Mouse (Mus musculus): ENCODE measurements around the gene Tmem258. TPM values are rescaled to one million over a fixed set of nuclear protein-coding genes. Genes with fewer than 3 reads are reported as not detected.
A peak's percentile ranks its signal among the peaks of the same experiment; 100 is the strongest.

Gene Tmem258
- polyA plus RNA-seq, 1 experiment from 2014 or later = 349 TPM

GRCm38 (mm10) chr19:10221585-10221984 is 17.8 kb downstream of the Tmem258 start:
- DNase-seq (ENCODE audit: low spot score) = no peak
- Histone ChIP-seq H3K27me3 (ENCODE audit: control insufficient read depth, insufficient read depth, low read length) (no peaks in the 10 kb centered on the region), H3K36me3 (ENCODE audit: control insufficient read depth, insufficient read depth, low read length) (no peaks in the 10 kb centered on the region)

GRCm38 (mm10) chr19:10222656-10223055 is 18.8 kb downstream of the Tmem258 start:
- no peak overlapping the region for H3K4me2 ChIP-seq (replicated peaks; ENCODE audit: low read depth, low read length)
- WGBS = 55% methylated on average over 8 of the region's 8 CpGs
- H3K36me3 ChIP-seq (ENCODE audit: control insufficient read depth, insufficient read depth, low read length) = no peaks in the 10 kb centered on the region
- H3K27me3 ChIP-seq (ENCODE audit: control insufficient read depth, insufficient read depth, low read length) = no peaks in the 10 kb centered on the region
- no peak overlapping the region for H3K9ac ChIP-seq (ENCODE audit: low read depth, low read length)
- DNase-seq (ENCODE audit: low spot score) (no peak), ATAC-seq (ENCODE audit: low FRiP score) (no peak)
- 0 out of 2 replicates have a peak, but pooled peaks cover 2% of the 10 kb centered on the region for H3K4me1 ChIP-seq (replicated peaks; ENCODE audit: control insufficient read depth, insufficient read depth, low read length)
- H3K9me3 ChIP-seq (ENCODE audit: control insufficient read depth, low read length) = no peaks in the 10 kb centered on the region
- H3K27ac ChIP-seq (ENCODE audit: low read depth, low read length) = no peak overlapping the region
- no peak overlapping the region for H3K4me3 ChIP-seq (ENCODE audit: low read depth, low read length)

More at GRCm38 (mm10) chr19:10221585-10221984, 17.8 kb downstream of the Tmem258 start:
- Histone ChIP-seq H3K4me2 (replicated peaks; ENCODE audit: low read depth, low read length) (no peak overlapping the region), H3K9ac (ENCODE audit: low read depth, low read length) (no peak overlapping the region), H3K27ac (ENCODE audit: low read depth, low read length) (no peak overlapping the region), H3K9me3 (ENCODE audit: control insufficient read depth, low read length) (no peaks in the 10 kb centered on the region), H3K4me1 (replicated peaks; ENCODE audit: control insufficient read depth, insufficient read depth, low read length) (0 out of 2 replicates have a peak, but pooled peaks cover 2% of the 10 kb centered on the region), H3K4me3 (ENCODE audit: low read depth, low read length) (no peak overlapping the region)
- WGBS = 73% methylated on average over 4 of the region's 4 CpGs
- ATAC-seq (ENCODE audit: low FRiP score) = no peak

DNA sequence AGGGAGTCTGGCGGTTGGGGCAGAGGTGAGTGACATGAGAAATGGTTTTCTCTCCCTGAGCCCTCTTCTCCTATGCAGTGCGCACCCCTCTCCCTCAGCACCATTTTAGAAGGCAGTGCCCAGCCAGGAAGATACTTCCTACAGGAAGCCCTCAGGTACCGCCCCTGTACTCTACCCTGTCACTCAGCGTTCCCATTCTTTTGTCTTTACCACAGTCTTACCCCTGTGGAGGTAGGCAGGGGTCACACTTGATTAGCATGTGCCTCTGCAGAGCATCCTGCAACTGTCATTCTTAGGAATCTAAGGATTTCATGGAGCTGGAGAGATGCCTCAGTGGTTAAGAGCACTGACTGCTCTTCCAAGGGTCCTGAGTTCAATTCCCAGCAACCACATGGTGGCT is 19.7 kb downstream of the Tmem258 start:
- ATAC-seq (ENCODE audit: low FRiP score) (no peak), DNase-seq (ENCODE audit: low spot score) (no peak)
- Histone ChIP-seq H3K27ac (ENCODE audit: low read depth, low read length) (no peak overlapping the region), H3K36me3 (ENCODE audit: control insufficient read depth, insufficient read depth, low read length) (no peaks in the 10 kb centered on the region), H3K4me3 (ENCODE audit: low read depth, low read length) (no peak overlapping the region), H3K4me1 (replicated peaks; ENCODE audit: control insufficient read depth, insufficient read depth, low read length) (0 out of 2 replicates have a peak, but pooled peaks cover 2% of the 10 kb centered on the region), H3K27me3 (ENCODE audit: control insufficient read depth, insufficient read depth, low read length) (no peaks in the 10 kb centered on the region), H3K4me2 (replicated peaks; ENCODE audit: low read depth, low read length) (no peak overlapping the region), H3K9me3 (ENCODE audit: control insufficient read depth, low read length) (no peaks in the 10 kb centered on the region), H3K9ac (ENCODE audit: low read depth, low read length) (no peak overlapping the region)
- 70% methylated on average over 4 of the region's 4 CpGs for WGBS

- H3K27me3 ChIP-seq (ENCODE audit: control insufficient read depth, insufficient read depth, low read length) = no peaks in the 10 kb centered on the region
- peak overlapping the region; percentile 40; the same call in 1 of the 2 replicates for H3K9ac ChIP-seq (ENCODE audit: low read depth, low read length)
- H3K27ac ChIP-seq (ENCODE audit: low read depth, low read length) = no peak overlapping the region
- DNase-seq (ENCODE audit: low spot score) = peak; percentile 39
- peak overlapping the region; percentile 25 for H3K4me2 ChIP-seq (replicated peaks; ENCODE audit: low read depth, low read length)
- H3K9me3 ChIP-seq (ENCODE audit: control insufficient read depth, low read length) = no peaks in the 10 kb centered on the region
- peak; percentile 20; the same call in 1 of the 2 replicates for ATAC-seq (ENCODE audit: low FRiP score)
- WGBS = 31% methylated on average over 26 of the region's 26 CpGs
- no peaks in the 10 kb centered on the region for H3K36me3 ChIP-seq (ENCODE audit: control insufficient read depth, insufficient read depth, low read length)
- no peak overlapping the region for H3K4me3 ChIP-seq (ENCODE audit: low read depth, low read length)
- H3K4me1 ChIP-seq (replicated peaks; ENCODE audit: control insufficient read depth, insufficient read depth, low read length) = 0 out of 2 replicates have a peak, but pooled peaks cover 2% of the 10 kb centered on the region
These were observed 21.0 kb downstream of the Tmem258 start for GRCm38 (mm10) chr19:10224637-10225453.

GRCm38 (mm10) chr19:10225767-10226166 is 22.0 kb downstream of the Tmem258 start:
- H3K4me2 ChIP-seq (replicated peaks; ENCODE audit: low read depth, low read length) = no peak overlapping the region
- DNase-seq (ENCODE audit: low spot score) (no peak), ATAC-seq (ENCODE audit: low FRiP score) (no peak)
- H3K4me1 ChIP-seq (replicated peaks; ENCODE audit: control insufficient read depth, insufficient read depth, low read length) = 0 out of 2 replicates have a peak, but pooled peaks cover 2% of the 10 kb centered on the region
- no peaks in the 10 kb centered on the region for H3K9me3 ChIP-seq (ENCODE audit: control insufficient read depth, low read length)
- no peaks in the 10 kb centered on the region for H3K36me3 ChIP-seq (ENCODE audit: control insufficient read depth, insufficient read depth, low read length)
- 87% methylated on average over 4 of the region's 4 CpGs for WGBS
- no peak overlapping the region for H3K27ac ChIP-seq (ENCODE audit: low read depth, low read length)
- H3K4me3 ChIP-seq (ENCODE audit: low read depth, low read length) = no peak overlapping the region
- H3K27me3 ChIP-seq (ENCODE audit: control insufficient read depth, insufficient read depth, low read length) = no peaks in the 10 kb centered on the region
- no peak overlapping the region for H3K9ac ChIP-seq (ENCODE audit: low read depth, low read length)

GRCm38 (mm10) chr19:10231016-10231415 is 27.2 kb downstream of the Tmem258 start:
- H3K9ac ChIP-seq (ENCODE audit: low read depth, low read length) = 0 out of 2 replicates have a peak overlapping the region, but pooled peaks have one; percentile 37

GRCm38 (mm10) chr19:10231871-10232270 is 28.1 kb downstream of the Tmem258 start:
- no peak overlapping the region for H3K27ac ChIP-seq (ENCODE audit: low read depth, low read length)
- H3K36me3 ChIP-seq (ENCODE audit: control insufficient read depth, insufficient read depth, low read length) = no peaks in the 10 kb centered on the region
- H3K4me2 ChIP-seq (replicated peaks; ENCODE audit: low read depth, low read length) = no peak overlapping the region
- H3K9ac ChIP-seq (ENCODE audit: low read depth, low read length) = no peak overlapping the region
- ATAC-seq (ENCODE audit: low FRiP score) (no peak), DNase-seq (ENCODE audit: low spot score) (no peak)
- H3K9me3 ChIP-seq (ENCODE audit: control insufficient read depth, low read length) = no peaks in the 10 kb centered on the region
- H3K27me3 ChIP-seq (ENCODE audit: control insufficient read depth, insufficient read depth, low read length) = no peaks in the 10 kb centered on the region
- no peaks in the 10 kb centered on the region for H3K4me1 ChIP-seq (replicated peaks; ENCODE audit: control insufficient read depth, insufficient read depth, low read length)
- 20% methylated on average over 5 of the region's 5 CpGs for WGBS
- no peak overlapping the region for H3K4me3 ChIP-seq (ENCODE audit: low read depth, low read length)

More at GRCm38 (mm10) chr19:10231016-10231415, 27.2 kb downstream of the Tmem258 start:
- no peaks in the 10 kb centered on the region for H3K4me1 ChIP-seq (replicated peaks; ENCODE audit: control insufficient read depth, insufficient read depth, low read length)
- DNase-seq (ENCODE audit: low spot score) = peak; percentile 27
- H3K27ac ChIP-seq (ENCODE audit: low read depth, low read length) = no peak overlapping the region
- no peak overlapping the region for H3K4me2 ChIP-seq (replicated peaks; ENCODE audit: low read depth, low read length)
- ATAC-seq (ENCODE audit: low FRiP score) = no peak
- WGBS = 13% methylated on average over 6 of the region's 7 CpGs
- no peaks in the 10 kb centered on the region for H3K27me3 ChIP-seq (ENCODE audit: control insufficient read depth, insufficient read depth, low read length)
- no peak overlapping the region for H3K4me3 ChIP-seq (ENCODE audit: low read depth, low read length)
- no peaks in the 10 kb centered on the region for H3K9me3 ChIP-seq (ENCODE audit: control insufficient read depth, low read length)
- no peaks in the 10 kb centered on the region for H3K36me3 ChIP-seq (ENCODE audit: control insufficient read depth, insufficient read depth, low read length)

DNA sequence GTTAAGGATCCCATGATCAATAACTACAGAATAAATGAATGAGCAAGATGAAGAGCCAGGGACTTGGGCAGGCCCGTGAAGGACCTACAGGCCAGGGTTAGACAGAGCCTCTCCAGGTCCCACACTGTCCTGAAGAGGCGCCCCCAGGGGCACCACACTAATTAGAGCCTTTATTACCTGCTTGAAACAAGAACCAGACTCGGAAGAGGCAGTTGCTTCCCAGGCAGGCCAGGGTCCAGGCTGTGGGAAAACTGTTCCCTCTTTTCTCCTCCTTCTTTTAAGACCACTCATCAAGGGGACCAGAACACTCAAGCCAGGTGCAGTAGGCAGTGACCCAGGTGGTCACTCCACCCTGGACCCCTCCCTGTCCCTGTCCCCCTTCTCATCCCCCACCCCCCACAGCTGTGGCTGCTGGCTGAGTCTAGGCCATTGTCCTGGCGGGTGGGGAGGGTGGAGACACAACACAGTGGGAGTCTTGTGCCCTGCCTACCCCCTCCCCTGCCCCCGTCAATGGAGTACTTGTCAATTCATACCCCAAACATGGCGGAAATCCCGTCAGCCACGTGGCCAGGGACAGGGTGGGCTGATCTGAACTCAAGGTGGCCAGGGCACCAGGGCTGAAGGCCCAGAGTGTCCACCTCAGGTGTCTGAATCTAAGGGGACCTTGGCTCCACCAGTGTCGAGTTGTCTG is 28.7 kb downstream of the Tmem258 start:
- H3K4me2 ChIP-seq (replicated peaks; ENCODE audit: low read depth, low read length) = no peak overlapping the region
- no peak overlapping the region for H3K9ac ChIP-seq (ENCODE audit: low read depth, low read length)
- H3K9me3 ChIP-seq (ENCODE audit: control insufficient read depth, low read length) = no peaks in the 10 kb centered on the region
- 34% methylated on average over 9 of the region's 9 CpGs for WGBS
- H3K36me3 ChIP-seq (ENCODE audit: control insufficient read depth, insufficient read depth, low read length) = no peaks in the 10 kb centered on the region
- no peak overlapping the region for H3K27ac ChIP-seq (ENCODE audit: low read depth, low read length)
- ATAC-seq (ENCODE audit: low FRiP score) (no peak), DNase-seq (ENCODE audit: low spot score) (no peak)
- no peaks in the 10 kb centered on the region for H3K4me1 ChIP-seq (replicated peaks; ENCODE audit: control insufficient read depth, insufficient read depth, low read length)
- no peak overlapping the region for H3K4me3 ChIP-seq (ENCODE audit: low read depth, low read length)
- no peaks in the 10 kb centered on the region for H3K27me3 ChIP-seq (ENCODE audit: control insufficient read depth, insufficient read depth, low read length)

Data from hindbrain, embryonic 11.5 days (tissue).